Mouse (Mus musculus) E14TG2a.4 (cell line): ENCODE results near the gene Rwdd2b.

Experiments
- CTCF ChIP-seq: conservative IDR thresholded peaks from 2 replicates; pipeline ENCODE4 v1.5.1; 2014; ENCODE audit warnings: low read length
- POU5F1 ChIP-seq: IDR thresholded peaks from 2 replicates; pipeline ENCODE4 v1.6.1; 2014; ENCODE audit warnings: low read length, borderline replicate concordance

DNA sequence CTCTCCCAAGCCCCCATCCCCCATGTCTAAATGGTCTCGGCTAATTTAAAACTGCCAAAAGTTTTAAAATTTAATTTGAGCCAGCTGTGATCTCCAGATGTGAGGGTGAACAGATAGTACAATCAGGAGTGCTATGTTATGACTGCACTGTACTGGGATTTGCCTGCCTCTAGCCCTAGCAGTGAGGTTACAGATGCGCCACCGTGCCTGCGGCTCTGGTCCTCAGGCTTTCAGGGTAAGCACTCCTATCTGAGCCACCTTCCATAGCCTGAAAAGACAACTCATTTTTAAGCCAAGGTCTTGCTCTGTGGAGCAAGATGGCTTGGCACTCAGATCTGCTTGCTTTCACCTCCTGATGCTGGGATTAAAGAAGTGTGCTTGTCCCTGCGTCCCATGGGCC is 44.0 kb upstream of the Rwdd2b start:
- no peak for TF ChIP-seq CTCF
- TF ChIP-seq POU5F1: no peak
